Mouse (Mus musculus): Measurements from ENCODE around the gene Rsph1.

- TF ChIP-seq CTCF (IDR thresholded peaks at IDR 0.05; ENCODE audit: low read depth, low read length) (no peak), POLR2A (IDR thresholded peaks at IDR 0.05; ENCODE audit: borderline replicate concordance, low read depth, low read length) (no peak)
Observed at GRCm38 (mm10) chr17:31264372-31264771, 12.8 kb downstream of the Rsph1 start.
